Mouse (Mus musculus) intestine, postnatal 0 days (tissue): ENCODE measurements around the gene 1700001K19Rik. TPM values are rescaled to one million over a fixed set of nuclear protein-coding genes. Genes with fewer than 3 reads are reported as not detected.
"Not testable (repeated sequence)": the region's sequence is repeated elsewhere in the genome, so short reads cannot be mapped to it uniquely, and the experiment has no call there.

Source experiments
- ATAC-seq: fragments of 200-750 bp; cut with Nextera tagmentation; 2 replicates; pipeline ENCODE4 v1.8.0; 2017; ENCODE audit warnings: mild to moderate bottlenecking, moderate TSS enrichment, moderate library complexity
- H3K27ac ChIP-seq: fragments of 300-500 bp; sonication (generic); 2 replicates; pipeline ENCODE4 v1.5.1; 2014; ENCODE audit warnings: mild to moderate bottlenecking, low read depth, low read length, moderate library complexity
- H3K27me3 ChIP-seq: fragments of 300-500 bp; sonication (generic); replicated peaks from 2 replicates; pipeline ENCODE4 v1.6.1; 2014; ENCODE audit warnings: low read length, mixed read lengths; ENCODE audit not compliant: control insufficient read depth, insufficient read depth
- H3K36me3 ChIP-seq: fragments of 300-500 bp; sonication (generic); 2 replicates; pipeline ENCODE4 v1.6.1; 2014; ENCODE audit warnings: mild to moderate bottlenecking, moderate library complexity; ENCODE audit not compliant: control insufficient read depth, insufficient read depth
- H3K4me1 ChIP-seq: fragments of 300-500 bp; sonication (generic); replicated peaks from 2 replicates; pipeline ENCODE4 v1.6.1; 2014; ENCODE audit warnings: antibody characterized with exemption, low read length, mixed read lengths; ENCODE audit not compliant: control insufficient read depth, insufficient read depth
- H3K4me2 ChIP-seq: fragments of 300-500 bp; sonication (generic); replicated peaks from 2 replicates; pipeline ENCODE4 v1.6.1; 2014; ENCODE audit warnings: low read depth, mild to moderate bottlenecking, moderate library complexity
- H3K4me3 ChIP-seq: fragments of 300-500 bp; sonication (generic); 2 replicates; pipeline ENCODE4 v1.5.1; 2014; ENCODE audit warnings: low read depth, low read length
- H3K9ac ChIP-seq: fragments of 300-500 bp; sonication (generic); 2 replicates; pipeline ENCODE4 v1.6.1; 2014; ENCODE audit warnings: mild to moderate bottlenecking, low read depth, low read length
- H3K9me3 ChIP-seq: fragments of 300-500 bp; sonication (generic); 2 replicates; pipeline ENCODE4 v1.6.1; 2016; ENCODE audit warnings: mixed run types; ENCODE audit not compliant: control insufficient read depth
- CTCF ChIP-seq: sonication (generic); IDR thresholded peaks from 2 replicates; pipeline ENCODE4 v1.5.1; 2016; ENCODE audit warnings: low read depth, mild to moderate bottlenecking, control low read depth, antibody characterized with exemption, moderate library complexity
- WGBS: fragments of 180-500 bp; shearing (Covaris S2); extraction: QIAGEN DNeasy Blood & Tissue Kit; methylation state at CpG from one replicate; pipeline ENCODE4 v1.1.7; 2014; 5-methylcytosine and 5-hydroxymethylcytosine counted together
- polyA plus RNA-seq: library from polyadenylated mRNA; unstranded; fragments of >200 nt; fragmentation: Nextera tagmentation; extraction: Ambion mirVana; gene quantifications from 2 replicates; pipeline ENCODE4 v1.2.1, GENCODE M21; 2015

Gene 1700001K19Rik
- polyA plus RNA-seq, 1 experiment from 2014 or later: not detected

- peak; percentile 97 for TF ChIP-seq CTCF
- H3K36me3 ChIP-seq: no peaks in the 10 kb centered on the region
- H3K9me3 ChIP-seq: no peaks in the 10 kb centered on the region
- H3K4me2 ChIP-seq: no peak overlapping the region
- no peaks in the 10 kb centered on the region for H3K27me3 ChIP-seq
- 21% methylated on average over 8 of the region's 8 CpGs for WGBS
- H3K4me3 ChIP-seq: no peak overlapping the region
- no peak overlapping the region for H3K27ac ChIP-seq
- H3K9ac ChIP-seq: no peak overlapping the region
- peaks cover 8% of the 10 kb centered on the region; the same call in 1 of the 2 replicates for H3K4me1 ChIP-seq
- peak; percentile 46; the same call in 1 of the 2 replicates for ATAC-seq
These were observed 20.6 kb upstream of the 1700001K19Rik start for GRCm38 (mm10) chr12:110703008-110703471.

- no peak for ATAC-seq
- Histone ChIP-seq H3K27ac (no peak within 1 kb of the TSS), H3K9me3 (no peaks in the 10 kb centered on the region), H3K36me3 (no peaks in the 10 kb centered on the region), H3K27me3 (no peaks in the 10 kb centered on the region), H3K9ac (no peak within 1 kb of the TSS), H3K4me2 (no peak within 1 kb of the TSS), H3K4me3 (no peak within 1 kb of the TSS), H3K4me1 (peaks cover 8% of the 10 kb centered on the region; the same call in 1 of the 2 replicates)
- 49% methylated on average over 4 of the region's 4 CpGs for WGBS
- TF ChIP-seq CTCF: no peak
These were observed 20.1 kb upstream of the 1700001K19Rik start, which contains the start of gene Hsp90aa1 for GRCm38 (mm10) chr12:110702556-110702955. Gene Hsp90aa1, minus strand, starts transcription at chr12:110702728.

- 20% methylated on average over 3 of the region's 3 CpGs for WGBS
- ATAC-seq, H3K9ac ChIP-seq: not testable (repeated sequence)
These were observed 18.9 kb upstream of the 1700001K19Rik start for GRCm38 (mm10) chr12:110701363-110701762.

GRCm38 (mm10) chr12:110700730-110701129, 18.3 kb upstream of the 1700001K19Rik start:
- H3K4me2 ChIP-seq: no peak overlapping the region
- no peak overlapping the region; the same call in 1 of the 2 replicates for H3K9ac ChIP-seq
- H3K4me1 ChIP-seq: no peaks in the 10 kb centered on the region
- H3K4me3 ChIP-seq: no peak overlapping the region
- H3K36me3 ChIP-seq: no peaks in the 10 kb centered on the region
- no peaks in the 10 kb centered on the region for H3K9me3 ChIP-seq
- no peak overlapping the region for H3K27ac ChIP-seq
- no peak for ATAC-seq
- no peak for TF ChIP-seq CTCF
- 66% methylated on average over 2 of the region's 2 CpGs for WGBS
- no peaks in the 10 kb centered on the region for H3K27me3 ChIP-seq

More at GRCm38 (mm10) chr12:110701363-110701762, 18.9 kb upstream of the 1700001K19Rik start:
- not testable (repeated sequence) for H3K4me2 ChIP-seq, H3K27me3 ChIP-seq, H3K36me3 ChIP-seq, H3K4me1 ChIP-seq, H3K4me3 ChIP-seq, H3K27ac ChIP-seq, H3K9me3 ChIP-seq

- H3K36me3 ChIP-seq: no peaks in the 10 kb centered on the region; the same call in 1 of the 2 replicates
- 0 out of 2 replicates have a peak overlapping the region, but pooled peaks have one; percentile 27 for H3K4me2 ChIP-seq
- no peak for ATAC-seq
- no peaks in the 10 kb centered on the region for H3K27me3 ChIP-seq
- 58% methylated on average over 2 of the region's 2 CpGs for WGBS
- H3K4me3 ChIP-seq: no peak overlapping the region
- H3K27ac ChIP-seq: no peak overlapping the region
- no peaks in the 10 kb centered on the region for H3K9me3 ChIP-seq
- no peak overlapping the region for H3K9ac ChIP-seq
- no peak for TF ChIP-seq CTCF
- no peaks in the 10 kb centered on the region for H3K4me1 ChIP-seq
These were observed 16.7 kb upstream of the 1700001K19Rik start for GRCm38 (mm10) chr12:110699171-110699547.

- TF ChIP-seq CTCF: no peak
- Histone ChIP-seq H3K4me2 (0 out of 2 replicates have a peak overlapping the region, but pooled peaks have one; percentile 27), H3K4me3 (no peak overlapping the region), H3K4me1 (no peaks in the 10 kb centered on the region), H3K36me3 (peaks cover 2% of the 10 kb centered on the region; the same call in 1 of the 2 replicates), H3K9me3 (no peaks in the 10 kb centered on the region), H3K27ac (no peak overlapping the region), H3K27me3 (no peaks in the 10 kb centered on the region), H3K9ac (no peak overlapping the region)
- 36% methylated on average over 15 of the region's 15 CpGs for WGBS
- no peak for ATAC-seq
These were observed 16.2 kb upstream of the 1700001K19Rik start for GRCm38 (mm10) chr12:110698523-110699170.
